Mouse (Mus musculus) embryonic fibroblast, embryonic 13.5 days (primary cell): ENCODE data around the gene Pfkfb2.

Source experiments
- CTCF ChIP-seq: IDR thresholded peaks from 2 replicates; pipeline ENCODE4 v1.5.1; 2011; ENCODE audit warnings: mild to moderate bottlenecking, control low read depth, low read length, moderate library complexity, borderline replicate concordance; ENCODE audit not compliant: insufficient read depth
- POLR2A ChIP-seq: IDR thresholded peaks from 2 replicates; pipeline ENCODE4 v1.6.1; 2011; ENCODE audit warnings: low read depth, mild to moderate bottlenecking, control low read depth, low read length, moderate library complexity

GRCm38 (mm10) chr1:130738551-130739106 is 9.6 kb upstream of the Pfkfb2 start:
- TF ChIP-seq POLR2A (no peak), CTCF (no peak)
